Mouse (Mus musculus) kidney, adult 10 weeks (tissue): ENCODE measurements around the gene Erap1. TPM values are rescaled to one million over a fixed set of nuclear protein-coding genes. Genes with fewer than 3 reads are reported as not detected.

Experiments
- polyA plus RNA-seq: library from polyadenylated mRNA; stranded (reverse); fragments of 350-450 nt; fragmentation: Illumina TruSeq; extraction: RNeasy Lipid Tissue Mini Kit (QIAGEN cat#74804); gene quantifications from one replicate; pipeline ENCODE4 v1.2.3, GENCODE M21; 2014; ENCODE audit warnings: low read depth, low replicate concordance

Gene Erap1
- polyA plus RNA-seq = 106 TPM

DNA sequence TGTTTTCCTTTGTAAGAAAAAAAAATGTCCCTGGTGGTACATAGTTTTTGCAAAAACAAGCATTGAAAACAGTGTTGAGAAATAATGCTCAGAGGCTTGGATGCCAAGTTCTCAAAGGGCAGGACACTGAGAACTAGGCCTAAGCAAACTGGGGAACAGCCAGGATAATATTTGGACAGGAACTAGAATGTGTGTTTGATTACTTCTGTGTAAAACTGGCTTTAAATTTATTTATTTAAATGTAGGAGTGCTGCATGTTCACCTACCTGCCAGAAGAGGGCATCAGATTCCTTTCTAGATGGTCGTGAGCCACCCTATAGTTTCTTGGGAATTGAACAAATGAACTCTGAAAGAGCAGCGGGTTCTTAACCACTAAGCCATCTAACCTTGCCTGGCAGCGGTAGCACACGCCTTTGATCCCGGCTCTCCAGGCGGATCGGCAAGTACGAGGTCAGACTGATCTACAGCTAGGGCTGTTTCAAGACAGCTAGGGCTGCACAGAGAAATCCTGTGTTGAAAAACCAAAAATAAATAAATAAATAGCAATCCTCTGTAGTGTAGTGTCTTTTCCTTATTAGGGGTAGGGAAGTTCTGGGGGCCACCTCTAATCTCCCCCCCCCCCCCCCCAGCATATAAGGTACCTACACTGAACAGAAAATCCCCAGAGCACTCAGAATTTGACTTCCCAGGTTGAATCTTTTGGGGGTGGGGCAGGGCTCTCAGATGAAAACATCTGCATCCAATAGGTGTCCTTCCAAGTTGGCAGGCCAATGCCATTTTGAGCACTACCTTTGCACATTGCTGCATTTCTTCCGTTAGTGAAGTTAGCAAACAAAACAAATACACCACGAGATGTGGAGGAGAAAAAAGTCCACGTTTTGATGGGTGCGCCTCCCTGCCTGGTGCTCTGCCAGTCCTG lies at the start of gene Erap1:
Gene Erap1, plus strand, starts transcription at position 776 of the 919 bp plus-strand sequence.

Other genes with a start within 250 kb of the Erap1 start
- gene Zfp72, start 248.7 kb upstream of the Erap1 start, polyA plus RNA-seq = 21.3 TPM
- 8.0 TPM for gene Ftl1-ps1, start 239.9 kb upstream of the Erap1 start, polyA plus RNA-seq
- 47.8 TPM for gene Zfp825, start 145.6 kb upstream of the Erap1 start, polyA plus RNA-seq
- 84.7 TPM for gene Cast, start 169.2 kb downstream of the Erap1 start, polyA plus RNA-seq